Mouse (Mus musculus) midbrain, postnatal 0 days (tissue): ENCODE data around the gene 1700025G04Rik. TPM values are rescaled to one million over a fixed set of nuclear protein-coding genes. Genes with fewer than 3 reads are reported as not detected.

Experiments used
- ATAC-seq: fragments of 200-750 bp; cut with Nextera tagmentation; 2 replicates; pipeline ENCODE4 v1.8.0; 2017; ENCODE audit warnings: moderate number of reproducible peaks, mild to moderate bottlenecking, moderate TSS enrichment, moderate library complexity; ENCODE audit not compliant: low FRiP score
- DNase-seq: peaks from one replicate; pipeline ENCODE4 v3.0.0-alpha.2; 2015; ENCODE audit warnings: low spot score
- H3K27ac ChIP-seq: fragments of 300-500 bp; sonication (generic); 2 replicates; pipeline ENCODE4 v1.5.1; 2014; ENCODE audit warnings: low read depth, mild to moderate bottlenecking, low read length, mixed read lengths
- H3K27me3 ChIP-seq: fragments of 300-500 bp; sonication (generic); 2 replicates; pipeline ENCODE4 v1.6.1; 2014; ENCODE audit warnings: low read length, control low read depth, mixed read lengths; ENCODE audit not compliant: insufficient read depth
- H3K36me3 ChIP-seq: fragments of 300-500 bp; sonication (generic); 2 replicates; pipeline ENCODE4 v1.6.1; 2014; ENCODE audit warnings: low read length, control low read depth, mixed read lengths; ENCODE audit not compliant: insufficient read depth
- H3K4me1 ChIP-seq: fragments of 300-500 bp; sonication (generic); 2 replicates; pipeline ENCODE4 v1.6.1; 2014; ENCODE audit warnings: mild to moderate bottlenecking, control low read depth, antibody characterized with exemption, low read length, mixed read lengths; ENCODE audit not compliant: insufficient read depth
- H3K4me2 ChIP-seq: fragments of 300-500 bp; sonication (generic); 2 replicates; pipeline ENCODE4 v1.6.1; 2014; ENCODE audit warnings: low read depth, mild to moderate bottlenecking, low read length, mixed read lengths; ENCODE audit not compliant: poor library complexity, severe bottlenecking
- H3K4me3 ChIP-seq: fragments of 300-500 bp; sonication (generic); 2 replicates; pipeline ENCODE4 v1.5.1; 2014; ENCODE audit warnings: low read depth, mild to moderate bottlenecking, low read length, moderate library complexity
- H3K9ac ChIP-seq: fragments of 300-500 bp; sonication (generic); replicated peaks from 2 replicates; pipeline ENCODE4 v1.6.1; 2014; ENCODE audit warnings: mild to moderate bottlenecking, low read length, moderate library complexity, mixed read lengths; ENCODE audit not compliant: poor library complexity, severe bottlenecking
- H3K9me3 ChIP-seq: fragments of 300-500 bp; sonication (generic); 2 replicates; pipeline ENCODE4 v1.6.1; 2016; ENCODE audit warnings: low read length, control low read depth
- CTCF ChIP-seq: IDR thresholded peaks from 2 replicates; pipeline ENCODE4 v1.5.1; 2016; ENCODE audit warnings: antibody characterized with exemption, mild to moderate bottlenecking
- WGBS: fragments of 180-500 bp; shearing (Covaris S2); extraction: QIAGEN DNeasy Blood & Tissue Kit; methylation state at CpG from one replicate; pipeline ENCODE4 v1.1.7; 2014; 5-methylcytosine and 5-hydroxymethylcytosine counted together
- polyA plus RNA-seq: library from polyadenylated mRNA; unstranded; fragments of >200 nt; fragmentation: Nextera tagmentation; extraction: Ambion mirVana; gene quantifications from 2 replicates; pipeline ENCODE4 v1.2.1, GENCODE M21; 2015
- total RNA-seq: library from RNA; depleted of rRNA; stranded (reverse); fragments of >200 nt; gene quantifications from 2 replicates; pipeline ENCODE4 v1.2.3, GENCODE M21; 2014

1700025G04Rik gene
- total and polyA plus RNA-seq, 2 experiments from 2014 or later = 22.6 to 24.0 TPM

DNA sequence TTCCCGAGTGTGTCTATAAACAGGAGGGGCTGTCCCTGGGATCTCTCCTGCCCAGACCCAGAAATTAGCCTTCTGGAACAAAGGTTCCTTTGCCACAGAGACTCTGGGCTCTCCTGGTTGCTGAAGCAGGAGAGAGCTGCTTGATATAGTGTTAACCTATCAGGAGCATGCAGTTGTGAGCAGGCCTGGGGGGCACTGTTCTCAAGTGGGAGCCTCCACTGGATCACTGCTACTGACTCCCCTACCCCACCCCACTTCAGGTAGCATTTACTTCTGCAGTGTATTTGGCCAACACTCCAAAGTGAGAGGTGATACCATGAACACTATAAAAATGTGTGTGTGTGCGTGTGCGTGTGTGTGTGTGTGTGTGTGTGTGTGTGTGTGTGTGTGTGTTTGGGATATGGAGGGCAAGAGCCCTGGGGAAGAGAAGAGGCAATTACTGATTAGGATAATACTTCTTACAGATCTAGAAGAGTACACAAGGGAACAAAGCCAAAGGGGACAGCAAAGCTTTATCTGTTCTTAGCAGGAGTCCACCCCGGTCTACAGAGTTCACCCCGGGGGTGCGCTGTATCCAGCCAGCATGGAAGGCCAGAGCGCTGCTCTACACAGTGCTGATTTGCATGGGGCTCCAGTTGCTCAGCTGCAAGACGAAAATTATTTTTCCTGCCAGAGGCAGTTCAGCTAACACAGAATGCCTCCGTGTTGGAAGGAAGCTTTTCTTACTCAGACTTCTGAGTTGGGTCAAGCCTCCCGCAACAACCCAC, 145.3 kb downstream of the 1700025G04Rik start:
- 16% methylated on average over 10 of the region's 10 CpGs for WGBS
- Histone ChIP-seq H3K4me2 (no peak overlapping the region), H3K4me1 (peaks cover 29% of the 10 kb centered on the region; the same call in 1 of the 2 replicates), H3K27ac (peak overlapping the region; percentile 39), H3K4me3 (no peak overlapping the region), H3K9me3 (no peaks in the 10 kb centered on the region), H3K27me3 (no peaks in the 10 kb centered on the region), H3K36me3 (no peaks in the 10 kb centered on the region), H3K9ac (no peak overlapping the region)
- no peak for TF ChIP-seq CTCF
- peak; percentile 48 for DNase-seq
- ATAC-seq = peak; percentile 59

DNA sequence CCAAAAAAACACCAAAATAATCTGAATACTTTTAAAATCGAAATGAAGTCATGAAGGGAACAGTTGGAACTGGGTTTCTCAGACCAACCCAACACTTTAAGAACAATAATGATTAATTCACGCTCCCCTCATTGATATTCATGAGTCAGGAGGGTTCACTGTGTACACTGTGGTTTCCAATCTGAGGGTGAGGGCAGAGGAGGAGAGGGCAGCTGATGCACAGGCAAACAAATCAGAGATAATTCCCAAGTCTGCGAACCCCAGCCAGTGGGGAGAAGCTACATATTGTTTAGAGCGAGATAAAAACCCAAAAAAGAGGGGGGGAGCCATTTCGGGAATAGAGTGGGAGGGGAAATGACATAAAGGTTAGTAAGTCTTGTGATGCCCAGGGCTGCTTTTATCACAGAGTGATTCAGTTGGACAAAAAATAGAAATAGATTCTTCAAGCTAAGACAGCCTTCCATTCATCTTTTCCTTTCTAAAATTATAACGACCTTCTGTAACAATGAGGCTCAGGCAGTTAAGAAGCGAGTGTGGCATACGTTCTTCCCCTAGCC, 146.2 kb downstream of the 1700025G04Rik start:
- no peak for TF ChIP-seq CTCF
- H3K4me3 ChIP-seq = no peak overlapping the region
- H3K36me3 ChIP-seq = no peaks in the 10 kb centered on the region
- 0 out of 2 replicates have a peak overlapping the region, but pooled peaks have one; percentile 1 for H3K27ac ChIP-seq
- H3K4me1 ChIP-seq = peaks cover 29% of the 10 kb centered on the region; the same call in 1 of the 2 replicates
- ATAC-seq = no peak
- no peak overlapping the region for H3K9ac ChIP-seq
- no peak for DNase-seq
- no peak overlapping the region for H3K4me2 ChIP-seq
- WGBS = 22% methylated on average over 8 of the region's 8 CpGs
- H3K9me3 ChIP-seq = no peaks in the 10 kb centered on the region
- no peaks in the 10 kb centered on the region for H3K27me3 ChIP-seq

DNA sequence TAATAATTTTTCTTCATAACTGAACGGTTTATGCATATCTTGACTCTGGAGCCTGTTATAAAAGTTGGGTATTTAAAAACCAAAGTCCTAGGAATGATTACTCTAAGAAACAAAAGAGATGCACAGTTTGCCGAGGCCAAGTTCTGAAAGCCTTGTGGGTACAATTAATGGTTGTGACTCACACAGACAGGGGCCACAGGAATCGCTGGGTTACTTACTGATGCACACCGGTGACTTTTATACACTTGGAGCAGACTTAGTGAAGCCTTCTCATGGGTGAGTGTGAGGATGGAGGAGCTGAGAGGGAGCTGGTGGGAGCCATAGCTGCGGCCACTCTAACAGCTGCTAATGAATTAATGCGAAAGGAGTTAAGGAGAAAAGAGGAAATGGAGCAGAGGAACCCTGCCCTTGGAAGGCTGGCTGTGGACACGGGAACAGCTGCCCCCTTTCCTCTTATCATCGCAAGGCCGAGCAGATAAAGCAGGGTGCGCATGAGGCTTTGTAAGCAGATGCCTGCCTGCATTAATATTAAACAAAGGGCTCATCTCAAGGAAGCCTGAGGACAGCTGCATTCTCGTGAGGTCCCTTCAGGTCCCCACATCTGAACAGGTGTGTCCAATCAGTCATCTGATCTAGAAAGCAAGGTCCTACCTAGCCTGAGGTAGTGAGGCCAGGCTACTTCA, 146.8 kb downstream of the 1700025G04Rik start:
- no peak for DNase-seq
- H3K27ac ChIP-seq = no peak overlapping the region

DNA sequence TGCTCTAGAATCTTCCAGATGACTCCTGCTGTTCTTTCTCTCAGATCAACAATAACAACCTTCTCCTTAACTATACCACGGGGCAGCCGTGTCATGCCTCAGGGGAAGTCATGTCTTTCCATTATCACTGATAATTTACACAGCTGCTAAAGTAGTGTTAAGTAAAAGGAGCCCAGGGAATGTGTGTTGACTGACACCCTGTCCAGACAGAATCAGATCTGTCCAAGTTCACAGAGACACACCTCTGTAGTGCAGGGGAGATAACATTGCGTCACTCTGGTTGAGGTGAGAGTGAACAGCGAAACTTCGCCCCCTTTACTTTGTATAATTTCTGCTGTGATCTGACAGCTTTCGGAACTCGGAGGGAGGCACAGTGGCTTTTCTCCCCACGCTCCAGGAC, 149.9 kb downstream of the 1700025G04Rik start:
- no peaks in the 10 kb centered on the region for H3K27me3 ChIP-seq
- no peak for TF ChIP-seq CTCF
- H3K4me1 ChIP-seq = peaks cover 18% of the 10 kb centered on the region; the same call in 1 of the 2 replicates
- DNase-seq (no peak), ATAC-seq (no peak)
- WGBS = 63% methylated on average over 8 of the region's 8 CpGs
- no peak overlapping the region for H3K4me2 ChIP-seq
- H3K9ac ChIP-seq = no peak overlapping the region
- H3K27ac ChIP-seq = no peak overlapping the region
- H3K4me3 ChIP-seq = no peak overlapping the region
- H3K9me3 ChIP-seq = no peaks in the 10 kb centered on the region
- H3K36me3 ChIP-seq = no peaks in the 10 kb centered on the region

More for the DNA sequence above, 146.8 kb downstream of the 1700025G04Rik start:
- Histone ChIP-seq H3K36me3 (no peaks in the 10 kb centered on the region), H3K4me1 (peaks cover 29% of the 10 kb centered on the region; the same call in 1 of the 2 replicates), H3K27me3 (no peaks in the 10 kb centered on the region), H3K9ac (no peak overlapping the region), H3K9me3 (no peaks in the 10 kb centered on the region), H3K4me3 (no peak overlapping the region), H3K4me2 (no peak overlapping the region)
- ATAC-seq = no peak
- 46% methylated on average over 11 of the region's 11 CpGs for WGBS
- no peak for TF ChIP-seq CTCF

DNA sequence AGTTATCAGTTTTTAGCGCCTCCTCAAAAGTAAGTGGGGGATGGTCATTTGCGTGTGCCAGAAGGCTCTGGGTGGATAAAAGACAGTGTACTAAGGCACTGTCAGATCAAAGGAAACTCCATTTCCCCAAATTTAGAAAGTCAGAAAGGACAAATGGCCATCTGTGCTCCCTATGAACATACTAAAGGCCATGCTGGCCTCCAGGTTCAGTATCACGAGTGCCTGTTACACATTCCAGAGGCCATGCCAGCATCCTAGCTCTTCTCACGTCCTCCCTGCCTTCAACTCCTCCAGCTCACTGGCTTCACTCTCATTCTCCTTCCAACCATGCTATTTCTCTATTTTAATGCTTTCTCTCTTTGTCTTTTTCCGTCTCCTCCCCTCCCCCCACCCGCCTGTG, 150.4 kb downstream of the 1700025G04Rik start:
- Histone ChIP-seq H3K4me1 (peaks cover 15% of the 10 kb centered on the region; the same call in 1 of the 2 replicates), H3K27ac (no peak overlapping the region), H3K27me3 (no peaks in the 10 kb centered on the region), H3K9ac (no peak overlapping the region), H3K36me3 (no peaks in the 10 kb centered on the region), H3K9me3 (no peaks in the 10 kb centered on the region), H3K4me3 (no peak overlapping the region), H3K4me2 (no peak overlapping the region)
- DNase-seq (no peak), ATAC-seq (no peak)
- no peak for TF ChIP-seq CTCF
- WGBS = 49% methylated on average over 6 of the region's 6 CpGs
